Mouse (Mus musculus): ENCODE results near the gene Krt222. TPM values are rescaled to one million over a fixed set of nuclear protein-coding genes. Genes with fewer than 3 reads are reported as not detected.

Krt222 gene
- polyA plus RNA-seq, 1 experiment from 2014 or later, result 0.58 TPM

DNA sequence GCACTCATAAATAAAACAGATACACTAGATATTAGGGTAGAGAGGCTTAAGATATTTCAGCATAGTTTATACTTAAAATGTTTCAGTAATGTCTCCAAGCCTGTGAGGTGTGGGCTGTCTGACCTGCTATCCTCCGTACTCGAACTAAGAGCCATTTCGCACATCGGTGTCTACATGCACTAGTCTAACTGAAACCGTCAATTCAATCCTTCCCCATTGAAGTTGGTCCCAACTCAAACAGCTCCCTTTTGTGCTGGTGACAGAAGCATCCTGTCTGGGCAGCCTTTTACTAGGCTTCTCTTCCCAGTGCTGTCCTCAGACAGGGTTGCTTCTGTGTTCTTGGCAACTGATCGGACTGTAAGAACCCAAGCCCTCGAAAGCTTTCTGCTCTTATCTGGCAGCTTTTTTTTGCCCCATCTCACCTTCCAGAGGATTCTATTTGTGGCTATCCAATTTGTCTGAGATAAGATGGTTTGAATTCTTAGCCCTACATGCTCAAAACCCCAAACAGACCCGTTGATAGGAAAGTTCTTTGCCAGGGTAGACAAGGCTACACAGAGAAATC lies 35.7 kb downstream of the Krt222 start:
- Histone ChIP-seq H3K9me3 (no peaks in the 10 kb centered on the region), H3K27ac (no peak overlapping the region), H3K4me3 (no peak overlapping the region), H3K9ac (no peak overlapping the region), H3K4me1 (no peaks in the 10 kb centered on the region; the same call in 1 of the 2 replicates), H3K4me2 (replicated peaks) (no peak overlapping the region), H3K36me3 (peaks cover 42% of the 10 kb centered on the region), H3K27me3 (no peaks in the 10 kb centered on the region)
- no peak for ATAC-seq (ENCODE audit: insufficient number of reproducible peaks, insufficient read depth, low FRiP score, low TSS enrichment)
- 81% methylated on average over 8 of the region's 8 CpGs for WGBS

DNA sequence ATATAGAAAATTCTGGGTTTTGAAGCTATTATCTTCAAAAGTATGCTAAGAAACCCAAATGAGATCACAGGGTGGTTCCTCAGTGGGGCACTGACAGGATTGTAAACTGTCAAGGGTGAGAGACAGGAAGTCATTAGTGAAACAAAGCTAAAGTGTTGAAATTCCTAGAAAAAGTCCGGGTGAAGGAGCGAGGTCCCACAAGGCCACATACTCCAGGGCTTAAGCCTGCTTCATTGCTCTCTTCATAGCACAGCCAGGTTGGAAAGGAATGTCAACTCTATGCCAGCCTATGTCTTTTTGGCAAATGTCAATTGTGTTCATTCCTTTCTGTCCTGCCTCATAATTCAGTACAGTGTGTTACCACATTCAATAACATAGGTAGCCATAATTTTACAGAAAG lies 36.4 kb downstream of the Krt222 start:
- Histone ChIP-seq H3K27ac (no peak overlapping the region), H3K4me3 (no peak overlapping the region), H3K36me3 (peaks cover 34% of the 10 kb centered on the region), H3K4me2 (replicated peaks) (no peak overlapping the region), H3K9ac (no peak overlapping the region), H3K27me3 (no peaks in the 10 kb centered on the region), H3K4me1 (no peaks in the 10 kb centered on the region; the same call in 1 of the 2 replicates), H3K9me3 (no peaks in the 10 kb centered on the region)
- WGBS, result 13% methylated on average over 2 of the region's 2 CpGs
- ATAC-seq (ENCODE audit: insufficient number of reproducible peaks, insufficient read depth, low FRiP score, low TSS enrichment), result no peak

GRCm38 (mm10) chr11:99206954-99207353 lies 36.9 kb downstream of the Krt222 start:
- peaks cover 30% of the 10 kb centered on the region for H3K36me3 ChIP-seq
- WGBS, result 20% methylated on average over 2 of the region's 2 CpGs
- H3K4me1 ChIP-seq, result no peaks in the 10 kb centered on the region; the same call in 1 of the 2 replicates
- H3K4me2 ChIP-seq (replicated peaks), result no peak overlapping the region
- no peaks in the 10 kb centered on the region for H3K9me3 ChIP-seq
- H3K27ac ChIP-seq, result no peak overlapping the region
- H3K9ac ChIP-seq, result no peak overlapping the region
- ATAC-seq (ENCODE audit: insufficient number of reproducible peaks, insufficient read depth, low FRiP score, low TSS enrichment), result no peak
- no peaks in the 10 kb centered on the region for H3K27me3 ChIP-seq
- no peak overlapping the region for H3K4me3 ChIP-seq

DNA sequence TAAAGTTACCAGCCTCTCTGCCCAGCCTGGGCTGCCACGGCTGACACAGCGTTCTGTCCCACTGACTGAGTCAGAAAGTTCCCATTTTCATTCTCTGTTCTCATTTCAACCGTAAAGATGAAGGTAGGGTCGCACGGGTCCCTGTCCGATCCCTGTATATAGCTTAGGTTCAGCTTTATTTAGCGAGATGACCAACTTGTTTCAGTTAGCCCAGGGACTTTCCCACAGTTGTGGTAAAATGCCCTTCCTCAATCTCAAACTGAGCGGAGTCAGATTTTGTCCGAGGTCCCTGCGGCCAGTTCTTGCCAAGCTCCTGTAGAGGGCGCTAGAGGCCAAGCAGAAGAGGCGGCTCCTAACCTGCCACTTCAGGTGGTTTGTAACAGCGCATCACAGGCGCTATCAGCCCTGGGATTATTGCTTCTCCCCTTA lies 54.7 kb downstream of the Krt222 start:
- H3K4me1 ChIP-seq, result no peaks in the 10 kb centered on the region
- no peak overlapping the region for H3K4me2 ChIP-seq (replicated peaks)
- H3K9ac ChIP-seq, result no peak overlapping the region
- 0 out of 2 replicates have a peak, but pooled peaks cover 2% of the 10 kb centered on the region for H3K27me3 ChIP-seq
- no peaks in the 10 kb centered on the region for H3K9me3 ChIP-seq
- no peaks in the 10 kb centered on the region for H3K36me3 ChIP-seq
- H3K4me3 ChIP-seq, result no peak overlapping the region
- no peak for ATAC-seq (ENCODE audit: insufficient number of reproducible peaks, insufficient read depth, low FRiP score, low TSS enrichment)
- WGBS, result 25% methylated on average over 14 of the region's 14 CpGs
- no peak overlapping the region for H3K27ac ChIP-seq

DNA sequence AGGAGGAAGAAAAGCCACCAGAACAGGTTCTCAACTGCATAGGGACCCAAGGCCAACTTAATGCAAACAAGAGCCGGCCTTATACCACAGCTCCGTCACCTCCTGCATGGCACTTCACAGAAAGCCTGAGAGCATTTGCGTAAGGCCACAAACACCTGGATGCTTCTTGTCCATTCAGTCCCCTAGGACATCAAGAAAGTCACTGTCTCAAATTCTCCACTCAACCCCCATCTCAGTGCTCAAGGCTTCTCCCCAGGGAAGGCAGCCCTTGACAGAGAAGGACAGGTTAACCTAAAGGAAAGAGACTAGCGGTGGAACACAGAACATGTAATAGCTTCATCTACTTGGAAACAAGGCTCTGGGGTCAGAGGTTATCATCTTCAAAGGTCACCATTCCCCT lies 56.5 kb downstream of the Krt222 start:
- Histone ChIP-seq H3K27me3 (0 out of 2 replicates have a peak, but pooled peaks cover 2% of the 10 kb centered on the region), H3K4me1 (no peaks in the 10 kb centered on the region), H3K4me3 (no peak overlapping the region), H3K9me3 (no peaks in the 10 kb centered on the region), H3K27ac (no peak overlapping the region), H3K4me2 (replicated peaks) (no peak overlapping the region), H3K36me3 (no peaks in the 10 kb centered on the region), H3K9ac (no peak overlapping the region)
- ATAC-seq (ENCODE audit: insufficient number of reproducible peaks, insufficient read depth, low FRiP score, low TSS enrichment), result no peak
- WGBS, result 91% methylated on average over 4 of the region's 4 CpGs

DNA sequence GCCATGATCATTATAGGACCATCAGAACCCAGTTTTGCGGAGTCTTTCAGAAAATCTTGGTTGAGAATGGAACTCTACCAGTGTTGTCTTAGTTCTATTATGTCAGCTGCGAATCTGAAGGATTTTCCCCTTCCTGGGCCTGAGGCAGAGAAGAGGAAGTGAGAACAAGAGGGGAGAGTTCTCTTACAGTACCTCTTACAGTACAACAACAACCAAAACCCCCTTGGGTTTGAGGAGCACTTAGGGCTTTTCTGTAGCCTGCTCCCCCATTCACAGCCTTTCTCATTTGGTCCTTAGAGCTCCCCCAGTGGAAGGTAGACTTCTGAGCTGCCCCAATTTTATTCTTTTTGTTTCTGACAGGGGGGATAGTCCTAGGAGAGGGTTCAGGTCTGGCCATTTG lies 57.0 kb downstream of the Krt222 start:
- H3K27ac ChIP-seq, result no peak overlapping the region
- no peak for ATAC-seq (ENCODE audit: insufficient number of reproducible peaks, insufficient read depth, low FRiP score, low TSS enrichment)
- no peak overlapping the region for H3K9ac ChIP-seq
- H3K9me3 ChIP-seq, result no peaks in the 10 kb centered on the region
- 76% methylated on average over 2 of the region's 2 CpGs for WGBS
- H3K27me3 ChIP-seq, result 0 out of 2 replicates have a peak, but pooled peaks cover 2% of the 10 kb centered on the region
- H3K4me3 ChIP-seq, result no peak overlapping the region
- H3K36me3 ChIP-seq, result no peaks in the 10 kb centered on the region
- H3K4me2 ChIP-seq (replicated peaks), result no peak overlapping the region
- H3K4me1 ChIP-seq, result no peaks in the 10 kb centered on the region

Other genes starting within 250 kb of the Krt222 start
- 288 and 289 TPM in 2 replicates for gene Top2a, start 219.9 kb downstream of the Krt222 start, polyA plus RNA-seq (2016; fragmentation: Nextera tagmentation; extraction: Ambion mirVana)
- gene Igfbp4, start 202.8 kb downstream of the Krt222 start, polyA plus RNA-seq (2016; fragmentation: Nextera tagmentation; extraction: Ambion mirVana), result 942 and 961 TPM in 2 replicates
- gene Tns4, start 154.8 kb downstream of the Krt222 start, polyA plus RNA-seq (2016; fragmentation: Nextera tagmentation; extraction: Ambion mirVana), result 0.24 and 0.28 TPM in 2 replicates
- gene Ccr7, start 89.0 kb downstream of the Krt222 start, polyA plus RNA-seq (2016; fragmentation: Nextera tagmentation; extraction: Ambion mirVana), result 0.81 TPM in 2 replicates
- 329 and 340 TPM in 2 replicates for gene Smarce1, start 13.1 kb downstream of the Krt222 start, polyA plus RNA-seq (2016; fragmentation: Nextera tagmentation; extraction: Ambion mirVana)
- gene Krt24, start 41.2 kb upstream of the Krt222 start, polyA plus RNA-seq (2016; fragmentation: Nextera tagmentation; extraction: Ambion mirVana), result 0.33 and 0.51 TPM in 2 replicates
- not detected in 2 replicates for gene Krt25, start 78.9 kb upstream of the Krt222 start, polyA plus RNA-seq (2016; fragmentation: Nextera tagmentation; extraction: Ambion mirVana)
- not detected in 2 replicates for gene Krt26, start 93.9 kb upstream of the Krt222 start, polyA plus RNA-seq (2016; fragmentation: Nextera tagmentation; extraction: Ambion mirVana)
- gene Krt27, start 107.0 kb upstream of the Krt222 start, polyA plus RNA-seq (2016; fragmentation: Nextera tagmentation; extraction: Ambion mirVana), result not detected in 2 replicates
- 0.18 and 0.29 TPM in 2 replicates for gene Krt28, start 130.8 kb upstream of the Krt222 start, polyA plus RNA-seq (2016; fragmentation: Nextera tagmentation; extraction: Ambion mirVana)
- 34.6 and 35.3 TPM in 2 replicates for gene Krt10, start 145.3 kb upstream of the Krt222 start, polyA plus RNA-seq (2016; fragmentation: Nextera tagmentation; extraction: Ambion mirVana)
- gene Krt12, start 178.2 kb upstream of the Krt222 start, polyA plus RNA-seq (2016; fragmentation: Nextera tagmentation; extraction: Ambion mirVana), result not detected in 2 replicates
- gene Krt20, start 194.1 kb upstream of the Krt222 start, polyA plus RNA-seq (2016; fragmentation: Nextera tagmentation; extraction: Ambion mirVana), result 0.40 and 0.42 TPM in 2 replicates
- gene Krt23, start 249.1 kb upstream of the Krt222 start, polyA plus RNA-seq (2016; fragmentation: Nextera tagmentation; extraction: Ambion mirVana), result 0.61 and 2.4 TPM in 2 replicates